Mouse (Mus musculus) limb, embryonic 10.5 days (tissue): ENCODE results near the gene Hk2. TPM values are rescaled to one million over a fixed set of nuclear protein-coding genes. Genes with fewer than 3 reads are reported as not detected.
"Not testable (repeated sequence)": the region's sequence is repeated elsewhere in the genome, so short reads cannot be mapped to it uniquely, and the experiment has no call there.

ENCODE experiments used
- DNase-seq: peaks from one replicate; pipeline ENCODE4 v3.0.0-alpha.2; 2017; ENCODE audit warnings: low spot score
- H3K27ac ChIP-seq: fragments of 300-500 bp; sonication (generic); 2 replicates; pipeline ENCODE4 v1.5.1; 2016; ENCODE audit warnings: mild to moderate bottlenecking
- H3K27me3 ChIP-seq: fragments of 300-500 bp; sonication (generic); 2 replicates; pipeline ENCODE4 v1.6.1; 2016; ENCODE audit warnings: low read depth, mild to moderate bottlenecking; ENCODE audit not compliant: poor library complexity, severe bottlenecking
- H3K36me3 ChIP-seq: fragments of 300-500 bp; sonication (generic); 2 replicates; pipeline ENCODE4 v1.6.1; 2016; ENCODE audit warnings: mild to moderate bottlenecking, moderate library complexity
- H3K4me1 ChIP-seq: fragments of 300-500 bp; sonication (generic); 2 replicates; pipeline ENCODE4 v1.6.1; 2016
- H3K4me3 ChIP-seq: fragments of 300-500 bp; sonication (generic); 2 replicates; pipeline ENCODE4 v1.5.1; 2016; ENCODE audit warnings: mild to moderate bottlenecking, moderate library complexity
- H3K9me3 ChIP-seq: fragments of 300-500 bp; sonication (generic); replicated peaks from 2 replicates; pipeline ENCODE4 v1.6.1; 2016; ENCODE audit warnings: mild to moderate bottlenecking
- WGBS: fragments of 180-500 bp; shearing (Covaris S2); methylation state at CpG from one replicate; pipeline ENCODE4 v1.1.7; 2016; 5-methylcytosine and 5-hydroxymethylcytosine counted together
- polyA plus RNA-seq: library from polyadenylated mRNA; unstranded; fragments of >200 nt; fragmentation: Nextera tagmentation; extraction: Ambion mirVana; gene quantifications from 2 replicates; pipeline ENCODE4 v1.2.1, GENCODE M21; 2016

The Hk2 gene
- polyA plus RNA-seq, 1 experiment from 2014 or later: 27.5 TPM

- no peaks in the 10 kb centered on the region for H3K36me3 ChIP-seq
- H3K27me3 ChIP-seq: no peaks in the 10 kb centered on the region
- no peak overlapping the region for H3K4me3 ChIP-seq
- 94% methylated on average over 3 of the region's 3 CpGs for WGBS
- H3K4me1 ChIP-seq: peaks cover 7% of the 10 kb centered on the region
- no peak for DNase-seq
- no peaks in the 10 kb centered on the region for H3K9me3 ChIP-seq
- no peak overlapping the region for H3K27ac ChIP-seq
Observed at GRCm38 (mm10) chr6:82696736-82697135, 77.5 kb downstream of the Hk2 start.

GRCm38 (mm10) chr6:82694668-82695067 is 79.6 kb downstream of the Hk2 start:
- Histone ChIP-seq H3K36me3 (no peaks in the 10 kb centered on the region), H3K4me1 (peaks cover under 1% of the 10 kb centered on the region), H3K9me3 (no peaks in the 10 kb centered on the region), H3K4me3 (no peak overlapping the region), H3K27ac (no peak overlapping the region), H3K27me3 (no peaks in the 10 kb centered on the region)
- WGBS: 69% methylated on average over 13 of the region's 13 CpGs
- no peak for DNase-seq

- no peak overlapping the region for H3K27ac ChIP-seq
- no peak overlapping the region for H3K4me3 ChIP-seq
- no peak for DNase-seq
- no peaks in the 10 kb centered on the region for H3K4me1 ChIP-seq
- 90% methylated on average over 4 of the region's 4 CpGs for WGBS
- H3K27me3 ChIP-seq: no peaks in the 10 kb centered on the region
- no peaks in the 10 kb centered on the region for H3K36me3 ChIP-seq
- H3K9me3 ChIP-seq: no peaks in the 10 kb centered on the region
Observed at GRCm38 (mm10) chr6:82689474-82689873, 84.8 kb downstream of the Hk2 start.

GRCm38 (mm10) chr6:82688586-82688985 is 85.7 kb downstream of the Hk2 start:
- not testable (repeated sequence) for H3K4me1 ChIP-seq, H3K36me3 ChIP-seq, H3K27me3 ChIP-seq, H3K9me3 ChIP-seq, DNase-seq, H3K27ac ChIP-seq, H3K4me3 ChIP-seq
- WGBS: 50% methylated on average over 5 of the region's 5 CpGs

- no peak for DNase-seq
- H3K4me3 ChIP-seq: no peak overlapping the region
- no peaks in the 10 kb centered on the region for H3K27me3 ChIP-seq
- no peak overlapping the region for H3K27ac ChIP-seq
- no peaks in the 10 kb centered on the region for H3K4me1 ChIP-seq
- no peaks in the 10 kb centered on the region for H3K9me3 ChIP-seq
- no peaks in the 10 kb centered on the region for H3K36me3 ChIP-seq
Observed at GRCm38 (mm10) chr6:82684136-82684535, 90.1 kb downstream of the Hk2 start.

- H3K27ac ChIP-seq, H3K4me1 ChIP-seq, DNase-seq, H3K4me3 ChIP-seq, H3K9me3 ChIP-seq, H3K27me3 ChIP-seq, H3K36me3 ChIP-seq: not testable (repeated sequence)
- WGBS: 87% methylated on average over 2 of the region's 2 CpGs
Observed at GRCm38 (mm10) chr6:82679286-82679685, 95.0 kb downstream of the Hk2 start.

GRCm38 (mm10) chr6:82677629-82678028 is 96.6 kb downstream of the Hk2 start:
- H3K27me3 ChIP-seq, DNase-seq, H3K36me3 ChIP-seq, H3K4me1 ChIP-seq, H3K9me3 ChIP-seq, H3K4me3 ChIP-seq, H3K27ac ChIP-seq: not testable (repeated sequence)
- WGBS: 72% methylated on average over 3 of the region's 3 CpGs

Other genes starting within 250 kb of the Hk2 start
- 90.6 and 92.5 TPM in 2 replicates for gene Pole4, start 69.1 kb downstream of the Hk2 start, polyA plus RNA-seq
- gene Sema4f, start 165.3 kb upstream of the Hk2 start, polyA plus RNA-seq: 0.83 and 1.9 TPM in 2 replicates
- 0.19 and 0.33 TPM in 2 replicates for gene M1ap, start 172.4 kb upstream of the Hk2 start, polyA plus RNA-seq